Mouse (Mus musculus) left cerebral cortex, postnatal 4 days (tissue): ENCODE measurements at regions not wholly inside any gene's neighbourhood (a gene's known extent, or its start where the extent isn't known, plus 50 kb on each side); places are given as distances from the start of the nearest gene placed in this dataset.

Experiments used
- DNase-seq: peaks from one replicate; pipeline ENCODE4 v3.0.0-alpha.2; 2022
- intact Hi-C: fragments of 180-260 bp; cut with DNase I; formaldehyde crosslinking; loops from one replicate; pipeline ENCODE4 v1.15.1; 2025

GRCm38 (mm10) chrX:58445624-58446323, 423.3 kb downstream of the Zic3 start:
- intact Hi-C loops = no loop called here
- no peak for DNase-seq

- intact Hi-C loops = no loop called here
- DNase-seq = no peak
These were observed 425.1 kb downstream of the Zic3 start for GRCm38 (mm10) chrX:58447605-58448004.

GRCm38 (mm10) chrX:58469683-58470082, 439.5 kb upstream of the 4930550L24Rik start:
- no peak for DNase-seq
- intact Hi-C loops = no loop called here

GRCm38 (mm10) chrX:58470986-58471385, 438.2 kb upstream of the 4930550L24Rik start:
- intact Hi-C loops = no loop called here

GRCm38 (mm10) chrX:58490861-58491260, 418.3 kb upstream of the 4930550L24Rik start:
- intact Hi-C loops = loop anchor here (10.0 kb wide), 1 partner anchor 566 kb away; no protein-coding TSS in a partner anchor
- no peak for DNase-seq

More at GRCm38 (mm10) chrX:58470986-58471385, 438.2 kb upstream of the 4930550L24Rik start:
- DNase-seq = no peak

- intact Hi-C loops = no loop called here
- peak; percentile 40 for DNase-seq
These were observed 405.6 kb upstream of the 4930550L24Rik start for GRCm38 (mm10) chrX:58503573-58503972.

GRCm38 (mm10) chrX:58514925-58515324, 394.2 kb upstream of the 4930550L24Rik start:
- intact Hi-C loops = no loop called here
- no peak for DNase-seq
